Mouse (Mus musculus): ENCODE data around the gene Col1a1. TPM values are rescaled to one million over a fixed set of nuclear protein-coding genes. Genes with fewer than 3 reads are reported as not detected.

The Col1a1 gene
- 48.3 and 53.0 TPM in 2 replicates for total RNA-seq (2014; rRNA removed)
- polyA plus RNA-seq (2015; fragmentation: Nextera tagmentation; extraction: Ambion mirVana) = 56.5 and 73.3 TPM in 2 replicates

DNA sequence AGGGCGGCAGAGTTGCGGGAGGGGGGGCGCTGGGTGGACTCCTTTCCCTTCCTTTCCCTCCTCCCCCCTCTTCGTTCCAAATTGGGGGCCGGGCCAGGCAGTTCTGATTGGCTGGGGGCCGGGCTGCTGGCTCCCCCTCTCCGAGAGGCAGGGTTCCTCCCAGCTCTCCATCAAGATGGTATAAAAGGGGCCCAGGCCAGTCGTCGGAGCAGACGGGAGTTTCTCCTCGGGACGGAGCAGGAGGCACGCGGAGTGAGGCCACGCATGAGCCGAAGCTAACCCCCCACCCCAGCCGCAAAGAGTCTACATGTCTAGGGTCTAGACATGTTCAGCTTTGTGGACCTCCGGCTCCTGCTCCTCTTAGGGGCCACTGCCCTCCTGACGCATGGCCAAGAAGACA lies at the start of gene Col1a1:
TSS of gene Col1a1 (plus strand) at position 180 of the 400 bp plus-strand sequence.
- Histone ChIP-seq H3K4me3 (ENCODE audit: low read length) (peak within 1 kb of the TSS; percentile 30), H3K9me3 (ENCODE audit: low read length) (no peaks in the 10 kb centered on the region), H3K27me3 (ENCODE audit: insufficient read depth, low read length) (peaks cover 31% of the 10 kb centered on the region; the same call in 1 of the 2 replicates), H3K4me2 (ENCODE audit: low read depth, low read length) (peak within 1 kb of the TSS; percentile 65), H3K4me1 (ENCODE audit: insufficient read depth, low read length) (peaks cover 4% of the 10 kb centered on the region; the same call in 1 of the 2 replicates), H3K27ac (no peak within 1 kb of the TSS), H3K36me3 (ENCODE audit: insufficient read depth, low read length) (no peaks in the 10 kb centered on the region), H3K9ac (replicated peaks; ENCODE audit: low read length) (no peak within 1 kb of the TSS)
- 24% methylated on average over 19 of the region's 19 CpGs for WGBS
- ATAC-seq (no peak), DNase-seq (ENCODE audit: low spot score) (no peak)
- TF ChIP-seq CTCF (IDR thresholded peaks at IDR 0.05; ENCODE audit: low read depth) = no peak

DNA sequence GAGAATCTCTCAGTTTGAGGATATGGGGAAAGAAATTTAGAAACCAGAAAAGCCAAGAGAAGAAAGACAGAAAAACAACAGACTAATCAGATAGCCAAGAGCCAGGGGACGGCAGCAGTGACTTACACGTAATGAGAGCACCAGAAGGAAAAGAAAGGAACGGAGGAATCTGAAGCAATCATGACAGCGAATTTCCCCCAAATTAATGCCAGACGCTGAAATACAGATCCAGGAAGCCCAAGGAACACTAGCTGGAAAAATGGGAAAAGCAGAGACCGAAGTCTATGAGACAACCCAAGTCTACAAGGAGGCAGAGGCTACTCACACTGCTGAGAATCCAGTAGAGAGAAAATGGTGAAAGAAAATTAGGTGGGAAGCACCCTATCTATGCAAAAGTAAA lies 44.9 kb upstream of the Col1a1 start:
- Histone ChIP-seq H3K9ac (replicated peaks; ENCODE audit: low read length) (no peak overlapping the region), H3K27me3 (ENCODE audit: insufficient read depth, low read length) (0 out of 2 replicates have a peak, but pooled peaks cover 4% of the 10 kb centered on the region), H3K9me3 (ENCODE audit: low read length) (no peaks in the 10 kb centered on the region), H3K36me3 (ENCODE audit: insufficient read depth, low read length) (no peaks in the 10 kb centered on the region), H3K4me1 (ENCODE audit: insufficient read depth, low read length) (no peaks in the 10 kb centered on the region), H3K27ac (no peak overlapping the region), H3K4me3 (ENCODE audit: low read length) (no peak overlapping the region), H3K4me2 (ENCODE audit: low read depth, low read length) (no peak overlapping the region)
- DNase-seq (ENCODE audit: low spot score) (no peak), ATAC-seq (no peak)
- TF ChIP-seq CTCF (IDR thresholded peaks at IDR 0.05; ENCODE audit: low read depth) = no peak
- 79% methylated on average over 6 of the region's 6 CpGs for WGBS

DNA sequence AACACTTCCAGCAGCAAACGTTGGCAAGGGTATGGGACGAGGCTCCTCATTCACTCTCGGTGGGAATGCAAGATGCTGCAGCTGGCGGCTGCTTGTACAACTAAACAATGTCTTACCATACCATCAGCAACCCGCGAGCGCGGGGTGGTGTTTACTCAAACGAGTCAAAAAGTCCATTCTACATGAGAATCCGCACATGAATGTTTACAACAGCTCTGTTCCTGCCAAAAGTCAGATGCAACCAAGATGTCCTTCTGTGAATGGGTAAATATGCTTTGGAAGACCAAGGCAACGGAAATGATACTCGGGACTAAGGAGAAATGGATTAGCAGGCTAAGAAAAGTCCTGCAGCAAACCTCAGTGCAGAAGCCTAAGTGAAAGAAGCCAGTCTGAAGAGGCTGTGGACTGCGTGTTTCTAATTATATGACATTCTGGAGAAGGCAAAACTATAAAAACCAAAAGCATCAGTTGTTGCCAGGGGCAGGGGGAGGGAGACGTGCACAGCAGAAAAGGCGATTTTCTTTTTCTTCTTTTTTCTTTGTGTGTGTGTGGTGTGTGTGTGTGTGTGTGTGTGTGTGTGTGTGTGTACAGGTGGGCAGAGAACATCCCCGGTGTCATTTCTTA lies 39.2 kb upstream of the Col1a1 start:
- WGBS = 67% methylated on average over 16 of the region's 16 CpGs
- TF ChIP-seq CTCF (IDR thresholded peaks at IDR 0.05; ENCODE audit: low read depth) = no peak
- Histone ChIP-seq H3K4me1 (ENCODE audit: insufficient read depth, low read length) (no peaks in the 10 kb centered on the region), H3K36me3 (ENCODE audit: insufficient read depth, low read length) (no peaks in the 10 kb centered on the region), H3K9me3 (ENCODE audit: low read length) (no peaks in the 10 kb centered on the region), H3K4me3 (ENCODE audit: low read length) (no peak overlapping the region), H3K9ac (replicated peaks; ENCODE audit: low read length) (no peak overlapping the region), H3K4me2 (ENCODE audit: low read depth, low read length) (no peak overlapping the region), H3K27ac (no peak overlapping the region), H3K27me3 (ENCODE audit: insufficient read depth, low read length) (no peaks in the 10 kb centered on the region)
- DNase-seq (ENCODE audit: low spot score) = no peak
- no peak for ATAC-seq

GRCm38 (mm10) chr11:94901231-94901630 lies 34.8 kb upstream of the Col1a1 start:
- no peak overlapping the region for H3K27ac ChIP-seq
- no peak overlapping the region for H3K9ac ChIP-seq (replicated peaks; ENCODE audit: low read length)
- no peak overlapping the region for H3K4me3 ChIP-seq (ENCODE audit: low read length)
- H3K36me3 ChIP-seq (ENCODE audit: insufficient read depth, low read length) = no peaks in the 10 kb centered on the region
- no peaks in the 10 kb centered on the region for H3K4me1 ChIP-seq (ENCODE audit: insufficient read depth, low read length)
- TF ChIP-seq CTCF (IDR thresholded peaks at IDR 0.05; ENCODE audit: low read depth) = no peak
- ATAC-seq (no peak), DNase-seq (ENCODE audit: low spot score) (no peak)
- H3K4me2 ChIP-seq (ENCODE audit: low read depth, low read length) = no peak overlapping the region
- 80% methylated on average over 2 of the region's 2 CpGs for WGBS
- H3K9me3 ChIP-seq (ENCODE audit: low read length) = no peaks in the 10 kb centered on the region
- H3K27me3 ChIP-seq (ENCODE audit: insufficient read depth, low read length) = no peaks in the 10 kb centered on the region

- no peaks in the 10 kb centered on the region for H3K9me3 ChIP-seq (ENCODE audit: low read length)
- H3K36me3 ChIP-seq (ENCODE audit: insufficient read depth, low read length) = no peaks in the 10 kb centered on the region
- H3K4me1 ChIP-seq (ENCODE audit: insufficient read depth, low read length) = no peaks in the 10 kb centered on the region
- no peak overlapping the region for H3K9ac ChIP-seq (replicated peaks; ENCODE audit: low read length)
- no peak overlapping the region for H3K4me2 ChIP-seq (ENCODE audit: low read depth, low read length)
- no peak overlapping the region for H3K27ac ChIP-seq
- H3K4me3 ChIP-seq (ENCODE audit: low read length) = no peak overlapping the region
- DNase-seq (ENCODE audit: low spot score) = no peak
- 83% methylated on average over 3 of the region's 3 CpGs for WGBS
- no peak for TF ChIP-seq CTCF (IDR thresholded peaks at IDR 0.05; ENCODE audit: low read depth)
- no peaks in the 10 kb centered on the region for H3K27me3 ChIP-seq (ENCODE audit: insufficient read depth, low read length)
- no peak for ATAC-seq
Measured at GRCm38 (mm10) chr11:94904306-94904705, 31.7 kb upstream of the Col1a1 start.

- no peak overlapping the region for H3K9ac ChIP-seq (replicated peaks; ENCODE audit: low read length)
- H3K27ac ChIP-seq = no peak overlapping the region
- TF ChIP-seq CTCF (IDR thresholded peaks at IDR 0.05; ENCODE audit: low read depth) = no peak
- no peaks in the 10 kb centered on the region for H3K9me3 ChIP-seq (ENCODE audit: low read length)
- H3K36me3 ChIP-seq (ENCODE audit: insufficient read depth, low read length) = no peaks in the 10 kb centered on the region
- H3K4me2 ChIP-seq (ENCODE audit: low read depth, low read length) = no peak overlapping the region
- DNase-seq (ENCODE audit: low spot score) (no peak), ATAC-seq (no peak)
- H3K4me3 ChIP-seq (ENCODE audit: low read length) = no peak overlapping the region
- peaks cover 7% of the 10 kb centered on the region; the same call in 1 of the 2 replicates for H3K4me1 ChIP-seq (ENCODE audit: insufficient read depth, low read length)
- WGBS = 86% methylated on average over 5 of the region's 5 CpGs
- H3K27me3 ChIP-seq (ENCODE audit: insufficient read depth, low read length) = no peaks in the 10 kb centered on the region
Measured at GRCm38 (mm10) chr11:94910971-94911370, 25.1 kb upstream of the Col1a1 start.

GRCm38 (mm10) chr11:94912568-94912967 lies 23.5 kb upstream of the Col1a1 start:
- WGBS = 63% methylated on average over 3 of the region's 3 CpGs
- H3K27me3 ChIP-seq (ENCODE audit: insufficient read depth, low read length) = no peaks in the 10 kb centered on the region
- no peaks in the 10 kb centered on the region for H3K9me3 ChIP-seq (ENCODE audit: low read length)
- DNase-seq (ENCODE audit: low spot score) (no peak), ATAC-seq (no peak)
- no peak overlapping the region for H3K4me3 ChIP-seq (ENCODE audit: low read length)
- no peak overlapping the region for H3K9ac ChIP-seq (replicated peaks; ENCODE audit: low read length)
- H3K36me3 ChIP-seq (ENCODE audit: insufficient read depth, low read length) = no peaks in the 10 kb centered on the region
- no peak overlapping the region for H3K4me2 ChIP-seq (ENCODE audit: low read depth, low read length)
- no peak for TF ChIP-seq CTCF (IDR thresholded peaks at IDR 0.05; ENCODE audit: low read depth)
- peaks cover 7% of the 10 kb centered on the region; the same call in 1 of the 2 replicates for H3K4me1 ChIP-seq (ENCODE audit: insufficient read depth, low read length)
- H3K27ac ChIP-seq = no peak overlapping the region

Measured in hindbrain, postnatal 0 days (tissue).